Mouse (Mus musculus) cortical plate, adult 2 months (tissue): Measurements from ENCODE around the gene Rfxap. TPM values are rescaled to one million over a fixed set of nuclear protein-coding genes. Genes with fewer than 3 reads are reported as not detected.
A peak's percentile ranks its signal among the peaks of the same experiment; 100 is the strongest.

Source experiments
- H3K27ac ChIP-seq: fragments of 200-500 bp; 2 replicates; pipeline ENCODE4 v1.5.1; 2012; ENCODE audit warnings: low read length, control low read depth, inconsistent platforms; ENCODE audit not compliant: insufficient read depth
- H3K4me1 ChIP-seq: fragments of 200-500 bp; 2 replicates; pipeline ENCODE4 v1.6.1; 2011; ENCODE audit warnings: low read length; ENCODE audit not compliant: control insufficient read depth, insufficient read depth
- H3K4me3 ChIP-seq: fragments of 200-500 bp; 2 replicates; pipeline ENCODE4 v1.5.1; 2011; ENCODE audit warnings: mild to moderate bottlenecking, low read length, control low read depth; ENCODE audit not compliant: insufficient read depth
- CTCF ChIP-seq: fragments of 200-500 bp; IDR thresholded peaks from 2 replicates; pipeline ENCODE4 v1.5.1; 2011; ENCODE audit warnings: mild to moderate bottlenecking, control low read depth, low read length; ENCODE audit not compliant: insufficient read depth; ENCODE audit errors: extremely low read depth
- POLR2A ChIP-seq: fragments of 200-500 bp; IDR thresholded peaks from 2 replicates; pipeline ENCODE4 v1.6.1; 2011; ENCODE audit warnings: mild to moderate bottlenecking, low read length, control low read depth; ENCODE audit not compliant: insufficient read depth; ENCODE audit errors: extremely low read depth
- polyA plus RNA-seq: library from polyadenylated mRNA; depleted of rRNA; stranded (reverse); fragments of >200 nt; gene quantifications from 2 replicates; pipeline ENCODE4 v1.2.3, GENCODE M21; 2012

Rfxap gene
- polyA plus RNA-seq, 1 experiment = 48.3 TPM

GRCm38 (mm10) chr3:54803713-54804112, 3.9 kb downstream of the Rfxap start:
- H3K4me1 ChIP-seq = no peaks in the 10 kb centered on the region
- TF ChIP-seq CTCF (no peak), POLR2A (no peak)
- H3K27ac ChIP-seq = no peak overlapping the region
- H3K4me3 ChIP-seq = no peak overlapping the region

GRCm38 (mm10) chr3:54797211-54797610, 10.4 kb downstream of the Rfxap start:
- TF ChIP-seq CTCF (peak; percentile 60), POLR2A (no peak)
- Histone ChIP-seq H3K4me3 (no peak overlapping the region), H3K4me1 (no peaks in the 10 kb centered on the region), H3K27ac (no peak overlapping the region)

- H3K4me3 ChIP-seq = no peak overlapping the region
- no peak overlapping the region for H3K27ac ChIP-seq
- H3K4me1 ChIP-seq = no peaks in the 10 kb centered on the region
- peak; percentile 23; the same call in 1 of the 2 replicates for TF ChIP-seq CTCF
- no peak for TF ChIP-seq POLR2A
These were observed 11.8 kb downstream of the Rfxap start for GRCm38 (mm10) chr3:54795806-54796205.

- TF ChIP-seq CTCF (no peak), POLR2A (no peak)
These were observed 12.2 kb downstream of the Rfxap start for GRCm38 (mm10) chr3:54795379-54795778.

GRCm38 (mm10) chr3:54793762-54794161, 13.8 kb downstream of the Rfxap start:
- TF ChIP-seq POLR2A (no peak), CTCF (no peak; the same call in 1 of the 2 replicates)
- no peak overlapping the region for H3K27ac ChIP-seq
- no peak overlapping the region for H3K4me3 ChIP-seq
- no peaks in the 10 kb centered on the region for H3K4me1 ChIP-seq

More at GRCm38 (mm10) chr3:54795379-54795778, 12.2 kb downstream of the Rfxap start:
- H3K27ac ChIP-seq = no peak overlapping the region
- no peak overlapping the region for H3K4me3 ChIP-seq
- H3K4me1 ChIP-seq = no peaks in the 10 kb centered on the region

- TF ChIP-seq CTCF = no peak
- no peak for TF ChIP-seq POLR2A
- no peak overlapping the region for H3K27ac ChIP-seq
- no peak overlapping the region for H3K4me3 ChIP-seq
- no peaks in the 10 kb centered on the region for H3K4me1 ChIP-seq
These were observed 15.5 kb downstream of the Rfxap start for GRCm38 (mm10) chr3:54791822-54792677.

GRCm38 (mm10) chr3:54790601-54791000, 17.0 kb downstream of the Rfxap start:
- Histone ChIP-seq H3K4me3 (no peak overlapping the region), H3K27ac (no peak overlapping the region), H3K4me1 (no peaks in the 10 kb centered on the region)
- TF ChIP-seq CTCF (no peak), POLR2A (no peak)

- TF ChIP-seq POLR2A (no peak), CTCF (no peak)
- Histone ChIP-seq H3K4me1 (no peaks in the 10 kb centered on the region), H3K4me3 (no peak overlapping the region), H3K27ac (no peak overlapping the region)
These were observed 31.5 kb downstream of the Rfxap start for GRCm38 (mm10) chr3:54775989-54776631.

- Histone ChIP-seq H3K4me3 (no peak overlapping the region), H3K4me1 (no peaks in the 10 kb centered on the region), H3K27ac (no peak overlapping the region)
- no peak for TF ChIP-seq POLR2A
- TF ChIP-seq CTCF = no peak
These were observed 34.0 kb downstream of the Rfxap start for GRCm38 (mm10) chr3:54773613-54774012.
